Mouse (Mus musculus) ZHBTc4 (cell line): ENCODE measurements around the gene Ngef.

Experiments
- DNase-seq: peaks from one replicate; pipeline ENCODE4 v3.0.0-alpha.2; 2011; ENCODE audit warnings: low read depth, low spot score

Gene Ngef

DNA sequence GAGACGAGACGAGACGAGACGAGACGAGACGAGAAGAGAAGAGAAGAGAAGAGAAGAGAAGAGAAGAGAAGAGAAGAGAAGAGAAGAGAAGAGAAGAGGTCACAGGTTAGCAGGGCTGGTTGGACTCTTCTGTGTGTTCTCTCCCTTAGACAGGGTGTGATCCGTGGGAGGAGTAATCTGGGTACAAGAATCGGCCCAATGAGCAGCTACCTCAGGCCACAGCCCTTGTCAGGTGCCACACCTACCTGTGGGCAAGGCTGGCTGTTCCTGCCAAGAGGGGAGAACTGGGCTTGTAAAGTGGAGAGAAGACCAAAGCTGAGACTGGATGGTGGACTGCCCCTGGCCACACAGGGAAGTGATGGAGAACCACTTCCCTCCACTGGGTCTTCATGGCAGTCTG, 7.9 kb downstream of the Ngef start:
- DNase-seq, result no peak

DNA sequence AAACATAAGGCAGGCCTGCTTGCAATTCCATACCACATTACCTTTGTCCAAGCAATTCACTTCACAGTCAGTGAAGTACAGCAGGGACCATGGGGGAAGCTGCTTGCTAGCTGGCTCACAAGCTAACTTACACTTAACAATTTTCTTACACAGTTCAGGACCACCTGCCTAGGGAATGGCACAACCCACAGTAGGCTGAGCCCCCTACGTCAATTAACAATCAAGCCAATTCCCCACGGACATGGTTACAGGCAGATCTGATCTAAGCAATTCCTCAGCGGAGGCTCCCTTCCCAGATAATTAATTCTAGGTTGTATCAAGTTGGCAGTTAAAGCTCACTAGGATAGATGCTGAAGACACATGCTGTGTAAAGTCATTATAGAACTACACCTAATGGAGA, 10.7 kb downstream of the Ngef start:
- no peak for DNase-seq

DNA sequence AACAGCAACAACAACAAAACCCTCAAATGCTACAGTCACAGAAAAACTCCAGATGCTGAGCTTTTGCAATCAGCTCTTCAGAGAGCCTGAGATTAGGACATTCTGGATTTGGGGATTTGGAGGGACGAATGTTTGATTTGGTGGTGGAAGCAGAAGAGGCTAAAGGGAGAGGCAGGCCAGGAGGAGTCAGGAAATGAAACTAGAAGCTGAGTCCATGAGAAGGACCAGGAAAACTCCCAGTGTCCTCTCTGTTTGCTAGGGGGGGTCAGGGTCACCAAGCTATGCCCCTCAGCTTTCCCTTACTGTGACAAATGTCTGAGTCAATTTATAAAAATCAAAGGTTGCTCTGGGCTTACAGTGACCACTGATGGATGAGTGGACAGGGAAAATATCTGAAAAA, 20.1 kb downstream of the Ngef start:
- DNase-seq, result no peak

DNA sequence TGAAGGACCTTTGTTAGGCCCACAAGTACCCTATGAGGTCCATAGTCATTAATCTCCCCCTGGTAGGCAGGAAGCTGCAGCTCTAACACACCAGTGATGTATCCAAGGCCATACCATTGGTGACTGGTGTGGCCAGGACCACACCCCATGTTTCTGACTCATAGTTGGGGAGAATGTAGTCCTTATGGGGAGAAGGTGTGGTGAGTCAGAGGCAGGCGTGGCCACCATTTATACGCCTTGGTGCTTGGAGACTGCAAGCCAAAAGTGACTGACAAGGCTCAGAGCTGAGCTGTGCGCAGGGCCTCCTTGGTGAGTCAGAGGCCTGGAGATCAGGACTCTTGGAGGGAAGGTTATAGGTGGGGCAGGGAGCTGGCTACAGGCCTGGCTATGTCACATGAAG, 22.7 kb downstream of the Ngef start:
- peak; percentile 39 for DNase-seq

DNA sequence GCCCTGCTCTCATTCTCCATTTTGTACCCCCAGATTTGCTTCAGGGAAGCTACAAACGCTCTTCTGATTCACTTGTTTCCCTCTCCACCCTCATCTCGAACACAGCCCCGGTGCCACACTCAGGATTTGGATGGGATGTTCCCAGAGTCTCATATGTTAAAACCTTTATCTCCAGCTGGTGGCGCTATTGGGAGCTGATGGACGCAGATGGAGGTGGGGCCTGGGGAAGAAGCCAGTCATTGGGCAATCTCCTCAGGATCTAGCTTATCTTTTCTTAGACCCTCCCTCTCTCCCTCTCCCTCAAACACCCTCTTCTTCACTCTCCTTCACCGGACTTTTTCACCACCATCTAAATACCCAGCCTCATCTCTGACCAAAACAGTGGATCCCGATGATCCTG, 32.1 kb downstream of the Ngef start:
- peak; percentile 92 for DNase-seq

DNA sequence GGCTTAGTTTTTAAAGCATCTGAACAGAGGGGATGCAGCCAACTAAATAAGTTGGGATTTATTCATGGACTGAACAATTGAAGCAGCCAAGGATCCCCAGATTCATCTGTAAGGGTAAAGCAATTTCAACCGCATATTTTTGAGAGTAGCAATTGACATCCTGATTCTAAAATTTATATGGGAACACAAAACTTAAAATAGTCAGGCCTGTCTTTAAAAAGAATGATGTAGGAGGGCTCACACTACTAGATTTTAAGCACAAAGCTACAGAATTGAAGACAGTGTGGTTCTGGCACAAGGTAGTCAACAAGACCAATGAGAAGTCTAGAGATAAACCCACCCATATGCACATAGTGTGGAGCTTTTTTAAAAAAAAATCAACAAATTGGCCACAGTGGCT, 36.7 kb downstream of the Ngef start:
- no peak for DNase-seq

DNA sequence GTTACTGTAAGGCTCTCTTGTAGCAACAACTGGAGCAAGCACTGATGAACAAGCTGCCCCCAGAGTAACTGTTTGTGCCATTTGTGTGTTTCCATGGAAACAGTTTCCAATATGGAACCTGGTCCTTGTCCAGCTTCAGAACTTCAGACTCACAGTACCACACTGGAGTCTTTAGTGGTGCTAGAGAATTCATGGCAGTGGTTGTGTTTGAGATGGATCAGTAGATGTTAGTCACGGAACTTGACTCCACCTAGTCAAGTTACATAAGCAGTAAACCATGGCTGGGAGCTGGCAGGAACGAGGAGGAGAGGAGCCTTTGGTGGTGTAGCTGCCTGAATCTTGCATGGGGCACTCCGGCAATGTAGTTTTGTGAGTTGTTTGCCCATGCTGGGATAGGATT, 39.6 kb downstream of the Ngef start:
- DNase-seq, result no peak

DNA sequence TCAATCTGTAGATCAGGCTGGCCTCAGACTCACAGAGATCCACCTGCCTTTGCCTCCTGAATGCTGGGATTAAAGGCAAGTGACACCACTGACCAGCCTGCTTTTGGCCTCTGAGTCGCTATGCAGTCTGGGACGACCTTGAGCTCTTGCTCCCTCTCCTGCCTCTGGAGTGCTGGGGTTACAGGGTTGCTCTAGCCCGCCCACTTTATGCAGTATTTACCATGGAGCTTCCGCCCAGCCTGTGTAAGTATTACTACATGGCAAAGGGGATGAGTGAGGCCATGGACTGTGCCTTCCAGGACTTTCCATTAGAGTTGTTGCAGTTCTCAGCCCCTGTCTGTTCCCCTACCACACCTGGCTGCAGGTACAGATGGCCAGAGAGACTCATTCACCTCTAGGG, 41.3 kb downstream of the Ngef start:
- DNase-seq, result no peak

DNA sequence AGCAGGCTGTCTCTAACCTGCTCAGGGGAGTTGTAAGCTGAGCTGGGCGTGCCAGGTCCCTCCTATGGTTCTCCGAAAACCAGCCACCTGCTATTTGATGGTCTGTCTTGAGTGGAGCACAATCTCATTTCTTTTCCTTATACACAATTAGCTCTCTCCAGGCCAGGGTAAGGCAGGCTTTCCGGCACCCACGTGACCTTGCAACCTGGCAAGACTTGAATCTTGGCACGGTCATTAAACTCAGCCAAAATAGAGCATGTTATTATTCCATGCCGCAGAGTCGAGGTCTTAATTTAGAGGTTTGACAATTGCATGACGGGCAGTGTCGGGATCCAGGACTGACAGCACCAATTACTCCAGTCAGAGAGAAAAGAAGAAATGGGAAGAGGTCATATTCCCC, 46.5 kb downstream of the Ngef start:
- DNase-seq, result no peak

DNA sequence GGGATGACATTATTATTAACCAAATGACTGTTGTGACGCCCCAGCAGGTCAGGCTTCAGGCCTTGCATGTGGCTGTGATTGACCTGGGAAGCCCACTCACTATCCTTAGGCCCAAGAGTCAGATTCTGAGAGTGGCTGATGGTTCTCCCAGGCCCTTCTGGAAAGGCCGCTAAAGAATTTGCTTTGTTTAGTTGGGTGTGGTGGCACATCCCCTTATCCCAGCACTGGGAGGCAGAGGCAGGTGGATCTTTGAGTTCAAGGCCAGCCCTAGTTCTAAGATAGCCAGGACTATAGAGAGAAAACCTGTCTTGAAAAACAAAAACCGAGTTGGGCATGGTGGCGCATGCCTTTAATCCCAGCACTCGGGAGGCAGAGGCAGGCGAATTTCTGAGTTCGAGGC, 48.6 kb downstream of the Ngef start:
- DNase-seq, result peak; percentile 59

DNA sequence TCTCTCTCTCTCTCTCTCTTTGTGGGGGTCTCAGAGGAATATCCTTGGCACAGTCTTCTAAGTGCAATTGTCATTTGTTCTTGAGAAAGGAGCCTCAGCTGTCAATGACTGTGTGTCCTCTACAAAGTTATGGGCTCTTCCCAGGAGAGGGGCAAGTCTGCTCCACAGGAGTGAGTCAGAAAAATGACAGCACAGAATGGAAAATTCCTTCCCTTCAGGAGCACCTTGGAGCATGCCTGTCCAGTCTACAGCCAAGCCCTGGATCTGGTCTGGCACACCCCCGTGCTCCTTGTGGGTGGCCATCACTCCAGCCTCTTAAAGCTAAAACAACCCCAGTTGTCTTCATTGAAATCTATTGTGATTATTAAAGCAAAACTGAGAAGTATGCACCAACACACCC, 52.1 kb downstream of the Ngef start:
- no peak for DNase-seq

DNA sequence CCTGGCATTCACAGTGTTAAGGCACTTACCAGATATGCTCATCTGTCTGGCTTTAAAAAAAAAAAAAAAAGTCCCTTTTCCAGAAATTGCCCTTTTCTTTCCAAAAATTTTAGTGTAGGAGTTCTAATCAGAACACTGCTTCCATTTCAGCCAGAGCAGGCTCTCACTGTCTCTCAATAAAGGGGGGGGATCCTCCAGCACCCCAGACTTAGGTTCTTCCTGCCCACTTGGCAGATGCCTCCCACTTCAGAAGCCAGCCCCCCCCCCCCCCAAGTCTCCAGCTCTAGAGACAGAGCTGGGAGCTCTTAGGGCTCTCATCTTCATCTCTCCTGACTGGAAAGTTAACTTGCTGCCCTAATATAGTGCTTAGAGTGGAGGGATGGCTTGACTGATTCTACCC, 53.2 kb downstream of the Ngef start:
- no peak for DNase-seq

DNA sequence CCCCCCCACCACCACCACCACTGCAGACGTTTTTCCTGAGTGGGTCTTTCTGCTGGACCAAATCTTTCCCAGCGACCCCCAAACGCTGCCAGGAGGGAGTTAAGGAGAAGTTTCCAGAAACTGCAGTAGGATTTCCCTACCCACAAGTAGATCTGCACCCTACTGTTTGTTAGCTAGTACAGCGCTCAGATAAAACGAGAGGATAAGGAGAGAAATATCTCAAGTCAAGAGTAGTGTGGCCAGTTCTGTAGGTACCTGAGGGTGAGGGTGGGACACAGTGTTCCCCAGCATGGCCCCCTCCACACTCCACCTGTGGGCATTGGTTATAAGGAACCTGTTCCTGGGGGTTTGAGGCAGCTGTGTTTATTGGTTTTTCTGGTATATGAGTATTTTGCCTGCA, 62.8 kb downstream of the Ngef start:
- peak; percentile 18 for DNase-seq

DNA sequence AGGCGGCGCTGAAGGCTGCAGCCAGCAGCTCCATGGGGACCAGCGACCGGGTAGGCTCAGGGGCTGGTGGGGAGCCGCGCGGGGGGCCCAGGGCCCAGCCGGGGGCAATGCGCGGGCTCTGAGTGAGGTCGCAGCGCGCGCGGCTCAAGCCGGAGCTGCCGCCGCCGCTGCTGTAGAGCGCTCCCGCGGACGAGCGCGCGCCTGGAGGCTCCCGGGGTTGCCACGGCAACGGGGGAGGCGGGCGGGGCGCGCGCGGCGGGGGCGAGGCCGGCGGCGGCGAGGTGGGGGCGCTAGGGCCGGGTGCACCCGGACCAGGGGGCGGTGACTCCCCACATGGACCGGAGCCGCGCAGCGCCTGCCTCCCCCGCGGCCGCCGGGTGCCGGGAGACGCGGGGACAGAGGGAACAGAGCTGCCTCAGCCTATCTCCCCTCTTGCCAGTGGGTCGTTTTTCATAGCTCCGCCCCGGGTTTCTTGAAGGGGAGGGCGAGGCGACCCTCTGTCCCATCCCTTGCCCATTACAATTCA, 63.4 kb downstream of the Ngef start:
- DNase-seq, result peak; percentile 68

DNA sequence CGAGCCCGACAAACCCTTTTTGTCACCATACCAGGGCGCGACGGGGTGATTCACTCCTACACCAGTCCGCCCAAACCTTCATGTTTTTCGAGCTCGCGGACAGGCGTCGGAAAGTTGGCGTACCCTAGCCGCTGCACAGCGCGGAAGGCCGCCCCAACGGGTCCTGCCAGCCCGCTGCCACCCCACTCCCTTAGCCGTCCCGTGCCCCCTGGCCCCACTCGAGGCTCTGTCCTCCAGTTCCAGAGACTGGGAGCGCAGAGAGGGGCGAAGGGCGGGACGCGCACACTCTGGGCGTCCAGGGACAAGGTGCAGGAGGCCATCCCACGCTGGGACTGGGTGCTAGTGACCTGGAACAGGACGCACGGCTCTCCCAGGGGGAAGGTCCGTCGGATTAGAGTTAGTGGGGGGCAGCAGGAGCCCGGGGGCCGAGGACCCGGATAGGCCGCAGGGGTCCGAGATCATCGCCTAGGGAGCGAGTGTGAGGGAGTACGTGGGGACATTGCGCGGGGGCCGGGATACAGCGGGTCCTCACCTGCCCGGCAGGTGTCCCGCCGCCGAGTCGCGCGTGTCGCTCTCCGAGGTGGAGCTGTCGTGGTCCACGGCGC, 64.0 kb downstream of the Ngef start, which contains the start of gene Neu2:
Neu2 (plus strand) TSS at position 329 of the 605 bp plus-strand sequence.
- DNase-seq, result no peak

DNA sequence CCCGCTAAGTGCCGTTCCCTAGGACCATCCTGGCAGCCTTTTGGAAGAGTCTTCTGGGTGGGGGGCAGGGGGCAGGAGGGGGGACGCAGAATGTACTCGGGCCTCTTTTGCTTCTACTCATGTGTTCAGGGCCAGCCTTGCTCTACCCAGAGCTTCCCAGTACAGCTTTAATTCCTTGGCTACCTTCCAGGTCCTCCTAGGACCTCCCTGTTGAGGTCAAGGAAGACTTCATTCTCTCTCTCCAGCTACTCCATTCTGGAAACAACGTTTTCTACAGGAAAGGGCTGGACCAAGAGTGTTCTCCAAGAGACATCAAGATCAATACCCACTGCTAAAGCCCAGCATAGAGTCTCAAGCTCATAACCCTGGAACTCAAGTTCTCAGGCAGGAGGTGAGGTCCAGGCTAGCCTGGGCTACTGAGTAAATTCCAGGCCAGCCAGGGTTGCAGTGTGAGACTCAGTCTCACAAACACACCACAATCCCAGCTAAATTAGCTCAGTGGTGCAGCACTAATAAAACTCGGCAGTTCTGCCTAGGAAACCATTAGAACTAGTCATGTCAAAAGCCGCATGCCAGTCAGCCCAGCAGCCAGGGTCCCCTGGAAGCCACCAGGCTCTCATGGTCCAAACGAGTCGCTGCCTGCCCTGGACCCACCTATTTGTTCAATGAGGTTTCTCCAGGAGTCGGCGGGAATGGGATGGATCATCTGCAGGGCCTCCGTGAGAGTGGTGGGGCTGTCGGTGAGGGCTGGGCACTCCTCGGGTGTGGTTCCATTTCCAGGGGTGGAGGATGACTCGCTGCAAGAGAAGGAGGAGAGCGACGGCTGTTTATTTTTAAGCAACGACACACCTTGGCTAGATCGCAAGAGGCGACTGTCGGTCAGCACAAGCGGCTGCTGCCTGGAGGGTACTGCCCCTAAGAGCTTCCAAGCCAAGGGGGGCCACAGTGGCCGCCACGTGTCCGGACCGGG, 64.8 kb downstream of the Ngef start:
- peak; percentile 34 for DNase-seq

DNA sequence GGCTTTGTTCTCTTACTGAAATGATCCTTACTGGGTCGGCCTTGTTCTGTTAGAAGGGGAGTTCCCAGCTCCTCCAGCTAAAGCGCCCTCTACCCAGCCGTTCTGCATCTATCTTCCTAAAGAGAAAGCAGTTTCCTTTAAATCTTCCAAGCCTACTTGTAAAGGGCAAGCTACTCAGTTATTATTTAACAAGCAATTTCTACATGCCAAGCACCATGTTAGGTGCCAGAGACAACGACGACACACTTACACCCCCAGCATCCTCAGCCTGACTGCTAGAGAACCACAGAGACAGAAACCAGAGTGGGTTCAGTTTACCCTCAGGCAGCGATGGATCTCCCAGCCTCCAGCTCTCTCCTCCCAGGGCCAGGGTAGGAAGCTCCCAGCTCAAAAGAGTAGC, 65.8 kb downstream of the Ngef start:
- no peak for DNase-seq

DNA sequence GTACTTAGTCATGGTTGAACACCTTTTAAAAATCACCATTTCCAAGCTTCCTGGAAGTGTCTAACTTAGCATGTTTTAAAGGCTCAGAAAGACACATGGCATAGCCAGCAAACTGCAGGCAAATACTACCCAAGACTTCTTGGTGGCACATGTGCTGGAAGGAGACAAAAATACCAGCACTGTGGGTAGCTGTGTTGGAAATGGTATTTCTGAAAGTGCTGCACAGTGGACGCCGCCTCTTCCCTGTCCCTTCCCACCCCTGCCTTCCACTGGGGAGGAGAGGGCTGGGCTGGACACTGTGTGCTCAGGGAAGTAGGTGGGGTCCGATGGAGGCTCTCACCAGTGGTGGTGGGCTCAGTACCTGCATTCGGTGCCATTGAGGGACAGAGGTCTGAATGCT, 68.1 kb downstream of the Ngef start:
- DNase-seq, result no peak

DNA sequence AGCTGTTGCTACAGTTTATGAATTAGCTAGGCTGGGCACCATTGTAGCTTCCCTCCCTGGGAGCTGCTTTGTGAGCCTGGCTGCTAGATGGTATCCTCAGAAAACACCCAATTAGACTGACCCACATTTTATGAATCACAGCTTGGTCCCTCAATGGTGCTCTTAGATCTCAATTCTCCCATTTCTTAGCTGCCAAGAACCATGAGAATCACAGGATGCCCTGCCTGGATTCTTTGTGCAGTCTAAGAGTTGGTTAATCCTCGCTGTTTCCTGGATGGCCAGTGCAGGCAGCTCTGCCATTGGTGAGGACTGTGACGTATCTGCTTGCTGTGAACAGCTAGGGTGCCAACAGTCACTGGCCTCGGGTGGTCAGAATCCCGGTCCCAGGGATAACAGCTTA, 80.1 kb downstream of the Ngef start:
- DNase-seq, result no peak

DNA sequence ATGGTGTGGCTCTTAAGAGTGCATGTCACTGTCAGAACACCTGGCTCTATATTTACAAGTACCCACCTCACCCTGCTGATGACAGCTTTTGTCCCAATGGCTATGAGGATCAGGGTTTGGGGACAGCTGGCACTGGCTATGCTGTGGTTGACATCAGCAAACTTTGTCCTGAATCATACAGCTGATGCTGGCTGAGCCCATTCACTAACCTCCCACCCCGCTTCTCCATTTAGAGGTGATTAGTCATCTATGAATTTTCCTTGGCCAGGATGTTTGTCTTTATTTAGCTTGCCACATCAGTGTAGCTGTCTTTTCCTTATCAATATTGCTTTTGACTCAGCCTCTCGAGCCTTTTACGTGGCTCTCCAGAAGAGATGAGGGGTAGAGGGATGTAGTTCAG, 81.4 kb downstream of the Ngef start:
- no peak for DNase-seq

DNA sequence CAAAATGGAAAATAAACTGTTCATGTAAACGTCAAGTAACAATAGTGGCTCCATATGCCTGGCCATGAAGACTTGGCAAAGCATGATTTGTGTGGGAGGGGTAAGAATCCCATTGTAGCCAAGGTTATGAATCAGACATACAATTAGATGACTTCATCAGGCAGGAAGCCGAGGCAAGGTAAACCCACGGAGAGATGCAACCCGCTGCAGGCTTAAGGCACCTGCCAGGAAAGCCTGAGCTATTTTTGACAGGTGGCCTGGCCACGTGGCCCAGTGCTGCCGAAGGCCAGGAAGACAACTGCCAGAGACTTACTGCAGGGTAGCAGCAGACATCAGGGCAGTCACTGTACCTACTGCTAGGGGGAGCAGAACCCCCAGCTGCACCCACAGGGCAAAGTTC, 87.3 kb downstream of the Ngef start:
- no peak for DNase-seq

DNA sequence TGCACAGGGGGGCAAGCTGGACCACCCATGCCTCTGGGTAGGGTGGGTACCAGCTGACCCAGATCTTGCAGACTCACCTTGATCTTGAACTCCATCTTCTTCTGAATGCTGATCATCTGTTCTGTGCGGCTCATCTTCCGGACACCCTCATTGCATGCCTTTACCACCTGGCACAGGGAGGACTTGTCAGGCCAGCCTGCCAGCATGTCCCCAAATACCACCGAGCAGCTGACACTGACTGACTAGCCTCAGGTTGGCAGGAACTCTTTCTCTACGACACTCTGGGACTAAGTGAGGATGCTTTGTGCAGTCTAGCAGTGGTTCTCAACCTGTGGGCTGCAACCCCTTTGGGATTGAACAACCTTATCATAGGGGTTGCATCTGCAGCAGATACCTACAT, 91.1 kb downstream of the Ngef start:
- DNase-seq, result no peak
